Mouse (Mus musculus) cortical plate, adult 2 months (tissue): ENCODE data around the gene Wdr78.

Experiments
- CTCF ChIP-seq: fragments of 200-500 bp; IDR thresholded peaks from 2 replicates; pipeline ENCODE4 v1.5.1; 2011; ENCODE audit warnings: mild to moderate bottlenecking, control low read depth, low read length; ENCODE audit not compliant: insufficient read depth; ENCODE audit errors: extremely low read depth
- POLR2A ChIP-seq: fragments of 200-500 bp; IDR thresholded peaks from 2 replicates; pipeline ENCODE4 v1.6.1; 2011; ENCODE audit warnings: mild to moderate bottlenecking, low read length, control low read depth; ENCODE audit not compliant: insufficient read depth; ENCODE audit errors: extremely low read depth

DNA sequence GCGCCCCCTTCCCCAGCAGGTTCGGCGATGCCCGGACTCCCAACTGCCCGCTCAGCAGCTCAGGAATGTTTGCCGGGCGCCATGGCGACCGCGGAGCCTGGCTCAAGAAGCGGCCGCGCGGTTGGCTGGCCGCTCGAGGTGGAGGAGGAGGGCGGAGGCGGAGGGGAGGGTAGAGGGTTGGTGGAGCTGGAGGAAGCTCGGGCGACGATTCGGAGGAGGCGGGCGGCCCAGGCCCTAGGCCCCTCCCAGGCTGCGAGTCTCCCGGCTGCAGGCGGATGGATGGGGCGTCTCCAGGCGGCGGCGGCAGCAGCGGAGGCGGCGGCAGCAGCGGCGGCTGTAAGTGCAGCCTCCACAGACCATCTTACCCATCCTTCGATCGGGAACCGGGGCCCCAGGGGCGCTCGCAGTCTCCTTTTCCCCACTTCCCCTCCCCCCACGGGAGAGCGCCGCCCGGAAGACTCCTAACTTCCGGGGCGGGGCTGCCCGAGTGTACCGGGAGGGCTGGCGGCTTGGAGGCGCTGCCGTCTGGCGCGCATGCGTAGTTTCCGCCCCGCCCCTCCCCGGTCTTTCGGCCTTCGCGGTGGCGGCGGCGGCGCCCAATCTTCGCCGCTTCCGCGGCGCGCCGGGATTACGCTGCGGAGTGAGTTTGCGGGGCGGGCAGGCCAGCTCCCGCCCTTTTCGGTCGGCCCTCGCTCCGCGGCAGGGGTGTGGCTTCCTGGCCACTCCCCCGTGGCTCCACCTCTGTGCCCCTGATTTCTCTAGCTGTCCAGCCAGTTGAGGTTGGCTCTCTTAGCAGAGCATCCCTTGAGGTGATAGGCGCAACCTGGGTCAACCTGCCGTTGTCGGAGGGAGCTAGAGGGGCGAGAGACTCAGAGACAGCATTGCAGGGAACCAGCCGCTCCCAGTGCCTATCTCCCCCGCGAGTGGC lies at the start of gene Wdr78, which contains the start of gene Mier1:
- TF ChIP-seq POLR2A (peak; percentile 72), CTCF (no peak)
